Mouse (Mus musculus) mouse embryonic stem cell (cell line): ENCODE data around the gene Olfr251.

Experiments used
- in situ Hi-C, 2 experiments: fragments of 300-500 bp; cut with MboI; formaldehyde crosslinking; loops; 1 replicate in 1 of 2; 3 replicates in 1 of 2; pipeline ENCODE4 v1.14.3; 2019 to 2020; ENCODE audit warnings: low sequenced_read_pairs in 2 of 2, low pct_unique_long_range_greater_than_20kb in 1 of 2, mixed read lengths in 1 of 2; ENCODE audit not compliant: unreplicated experiment in 1 of 2

Gene Olfr251

DNA sequence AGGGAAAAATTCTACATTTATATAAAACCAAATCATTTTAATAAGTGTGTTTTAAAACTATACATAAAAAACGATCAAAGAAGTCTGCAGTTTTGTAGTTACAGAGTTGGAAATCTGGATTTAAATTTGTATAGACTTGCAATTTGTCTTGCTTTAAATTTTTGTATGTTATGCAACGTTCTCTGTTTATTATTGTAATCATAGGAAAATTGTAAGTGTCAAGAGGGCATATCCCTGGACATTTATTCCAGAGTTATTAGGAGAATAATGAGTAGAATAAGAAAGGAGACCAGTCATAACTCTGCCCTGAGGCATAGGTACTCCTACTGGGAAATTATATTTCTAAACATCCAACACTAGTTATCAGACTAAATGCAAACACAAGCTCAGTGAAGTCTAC is at the start of gene Olfr251:
TSS of gene Olfr251 (plus strand) at position 301 of the 400 bp plus-strand sequence.
- in situ Hi-C loops = no loop called here

DNA sequence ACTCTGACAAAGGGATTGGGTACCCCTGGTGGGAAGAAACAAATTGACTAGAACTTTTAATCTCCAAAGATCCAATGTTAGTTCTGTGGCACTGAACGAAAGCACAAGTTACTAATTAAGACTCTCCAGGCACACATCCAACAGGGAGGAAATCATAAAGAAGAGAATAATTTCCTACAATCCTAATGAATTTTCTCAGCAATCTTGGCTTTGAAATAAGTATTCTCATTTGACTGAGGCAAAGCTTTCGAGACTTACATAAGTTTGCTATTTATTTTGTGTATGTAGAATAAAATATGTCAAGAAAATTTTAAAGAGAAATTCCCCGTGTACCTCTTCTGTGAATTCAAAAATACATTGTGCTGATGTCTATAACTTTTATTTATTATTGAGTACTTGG is 48.1 kb upstream of the Olfr251 start, which contains the start of gene Olfr25:
TSS of gene Olfr25 (plus strand) at position 301 of the 400 bp plus-strand sequence.
- in situ Hi-C loops = no loop called here

DNA sequence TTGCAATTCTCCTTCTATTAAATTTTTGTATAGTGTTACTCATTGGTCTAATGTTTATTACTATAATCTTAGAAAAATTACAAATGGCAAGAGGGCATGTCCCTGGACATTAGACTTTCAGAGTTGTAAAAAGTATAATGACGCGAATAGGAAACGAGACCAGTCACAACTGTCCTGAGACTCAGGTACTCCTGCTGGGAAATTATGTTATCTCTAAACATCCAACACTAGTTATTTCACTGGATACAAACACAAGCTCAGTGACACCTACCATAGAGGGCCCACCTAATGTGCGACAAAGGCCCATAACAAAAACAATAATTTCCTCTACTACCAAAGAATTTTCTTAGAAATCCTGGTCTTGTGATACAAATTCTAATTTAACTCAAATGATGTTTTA is 28.8 kb upstream of the Olfr251 start, which contains the start of gene Olfr898:
TSS of gene Olfr898 (plus strand) at position 301 of the 400 bp plus-strand sequence.
- in situ Hi-C loops = no loop called here

- in situ Hi-C loops = no loop called here
Observed at GRCm38 (mm10) chr9:38366596-38366995, 10.3 kb upstream of the Olfr251 start, which contains the start of gene Olfr250. Olfr250 (plus strand) TSS chr9:38366896.

DNA sequence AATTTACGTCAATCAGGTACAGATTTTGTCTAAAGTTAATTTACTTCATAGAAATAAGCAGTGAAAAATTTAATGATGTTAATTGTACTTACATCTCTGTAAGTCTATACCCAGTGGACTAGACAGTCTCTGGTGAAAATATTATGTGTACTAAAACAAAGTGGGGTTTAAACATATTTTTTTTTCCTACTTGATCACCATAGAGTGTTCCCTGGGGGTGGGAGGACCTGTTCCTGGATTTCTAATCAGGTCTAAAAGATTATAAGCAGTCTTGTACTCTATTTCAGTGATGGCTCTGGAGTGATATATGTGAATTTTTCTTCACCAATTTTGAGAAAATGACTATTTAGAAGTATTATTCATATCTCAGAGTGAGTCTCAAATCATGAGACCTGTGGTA is 24.5 kb downstream of the Olfr251 start, which contains the start of gene Olfr147:
TSS of gene Olfr147 (plus strand) at position 301 of the 400 bp plus-strand sequence.
- in situ Hi-C loops = loop anchor here in 1 of 2 experiments (25.0 kb wide), 1 partner anchor 236 kb away; no protein-coding TSS in a partner anchor

- in situ Hi-C loops = loop anchor here in 1 of 2 experiments (25.0 kb wide), 1 partner anchor 230 kb away; no protein-coding TSS in a partner anchor
Observed at GRCm38 (mm10) chr9:38407502-38407901, 30.6 kb downstream of the Olfr251 start.

- in situ Hi-C loops = loop anchor here in 1 of 2 experiments (25.0 kb wide), 1 partner anchor 224 kb away; no protein-coding TSS in a partner anchor
Observed at GRCm38 (mm10) chr9:38413502-38413901, 36.6 kb downstream of the Olfr251 start.

DNA sequence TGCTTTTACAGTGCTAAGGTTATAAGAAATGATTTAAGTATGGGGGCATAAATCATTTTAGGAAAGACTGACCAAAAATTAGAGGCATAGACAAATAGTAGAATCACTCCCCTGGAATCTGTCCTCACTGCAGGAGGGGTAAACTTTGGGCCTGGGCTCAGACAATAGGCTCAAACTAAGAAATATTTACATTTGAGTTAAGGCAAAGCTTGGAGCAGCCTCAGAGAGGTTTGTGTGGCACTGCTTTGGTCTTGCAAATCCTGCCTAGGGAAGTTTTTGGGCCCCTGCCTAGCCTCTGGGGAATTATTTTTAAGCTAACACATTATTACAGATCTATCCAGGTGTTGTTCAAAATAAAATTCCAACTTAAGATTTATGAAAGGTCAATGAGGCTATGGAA is 46.9 kb downstream of the Olfr251 start:
- in situ Hi-C loops = loop anchor here in 1 of 2 experiments (25.0 kb wide), 1 partner anchor 214 kb away; no protein-coding TSS in a partner anchor

DNA sequence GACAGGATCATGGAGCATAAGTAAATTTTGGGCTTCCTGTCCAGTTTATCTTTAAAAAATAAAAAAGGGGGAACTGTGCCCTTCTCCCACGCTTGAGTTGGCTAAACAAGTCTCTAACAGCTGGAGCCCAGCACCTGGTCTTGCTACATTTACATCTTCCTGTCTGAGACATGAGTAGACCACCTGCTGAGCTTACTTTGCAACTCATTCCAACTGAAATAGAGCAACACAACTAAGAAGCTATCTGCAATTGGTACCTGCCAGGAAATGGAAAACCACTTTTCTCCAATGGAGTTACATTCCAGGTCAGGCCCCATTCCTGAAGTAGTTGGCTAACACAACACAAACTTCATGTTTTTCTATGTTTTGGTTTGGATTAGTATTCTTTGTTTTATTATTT is 50.1 kb downstream of the Olfr251 start:
- in situ Hi-C loops = no loop called here

GRCm38 (mm10) chr9:38429155-38429554 is 52.3 kb downstream of the Olfr251 start, which contains the start of gene Olfr901:
Olfr901 (plus strand) TSS chr9:38429455.
- in situ Hi-C loops = no loop called here
